Mouse (Mus musculus) C2C12 (cell line): Measurements from ENCODE around the gene Ap1b1. TPM values are rescaled to one million over a fixed set of nuclear protein-coding genes. Genes with fewer than 3 reads are reported as not detected.

Experiments used
- H3K27me3 ChIP-seq: one replicate; pipeline ENCODE4 v1.6.1; 2011; ENCODE audit not compliant: control insufficient read depth, insufficient read depth, insufficient read length
- H3K36me3 ChIP-seq: one replicate; pipeline ENCODE4 v1.6.1; 2011; ENCODE audit not compliant: control insufficient read depth, insufficient read depth
- H3K4me3 ChIP-seq: one replicate; pipeline ENCODE4 v1.5.1; 2011; ENCODE audit warnings: mild to moderate bottlenecking, control low read depth; ENCODE audit not compliant: poor library complexity, insufficient read depth, severe bottlenecking
- H3K79me2 ChIP-seq: one replicate; pipeline ENCODE4 v1.6.1; 2011; ENCODE audit not compliant: control insufficient read depth, insufficient read depth
- H3K79me3 ChIP-seq: one replicate; pipeline ENCODE4 v1.6.1; 2011; ENCODE audit warnings: low read depth, control low read depth
- H3ac ChIP-seq: one replicate; pipeline ENCODE3; 2011; ENCODE audit warnings: low read depth; ENCODE audit not compliant: control insufficient read depth, insufficient read length
- CEBPB ChIP-seq: IDR thresholded peaks from one replicate; pipeline ENCODE4 v1.6.1; 2011; ENCODE audit warnings: low read depth, mild to moderate bottlenecking, control low read depth, moderate library complexity
- CTCF ChIP-seq: IDR thresholded peaks from one replicate; pipeline ENCODE4 v1.5.1; 2011; ENCODE audit not compliant: control insufficient read depth, insufficient read depth, insufficient read length
- FOSL1 ChIP-seq: IDR thresholded peaks from one replicate; pipeline ENCODE4 v1.8.0; 2011; ENCODE audit warnings: mild to moderate bottlenecking, low read length; ENCODE audit not compliant: poor library complexity, insufficient read depth, severe bottlenecking
- MAX ChIP-seq: IDR thresholded peaks from one replicate; pipeline ENCODE4 v1.6.1; 2011; ENCODE audit warnings: mild to moderate bottlenecking, control low read depth
- MYOD1 ChIP-seq: IDR thresholded peaks from one replicate; pipeline ENCODE4 v1.6.1; 2011; ENCODE audit warnings: low read depth; ENCODE audit not compliant: control insufficient read depth, insufficient read length
- MYOG ChIP-seq: IDR thresholded peaks from one replicate; pipeline ENCODE4 v1.6.1; 2011; ENCODE audit not compliant: control insufficient read depth, insufficient read length; ENCODE audit errors: extremely low read depth
- USF1 ChIP-seq: IDR thresholded peaks from one replicate; pipeline ENCODE4 v1.6.1; 2011; ENCODE audit warnings: low read depth, mild to moderate bottlenecking, control low read depth, moderate library complexity
- polyA plus RNA-seq: library from polyadenylated mRNA; unstranded; fragments of >200 nt; fragmentation: generic; extraction: Trizol; gene quantifications from one replicate; pipeline ENCODE4 v1.2.1, GENCODE M21; 2012; ENCODE audit warnings: missing spikeins

Ap1b1 gene
- polyA plus RNA-seq, 1 experiment: 40.9 TPM

DNA sequence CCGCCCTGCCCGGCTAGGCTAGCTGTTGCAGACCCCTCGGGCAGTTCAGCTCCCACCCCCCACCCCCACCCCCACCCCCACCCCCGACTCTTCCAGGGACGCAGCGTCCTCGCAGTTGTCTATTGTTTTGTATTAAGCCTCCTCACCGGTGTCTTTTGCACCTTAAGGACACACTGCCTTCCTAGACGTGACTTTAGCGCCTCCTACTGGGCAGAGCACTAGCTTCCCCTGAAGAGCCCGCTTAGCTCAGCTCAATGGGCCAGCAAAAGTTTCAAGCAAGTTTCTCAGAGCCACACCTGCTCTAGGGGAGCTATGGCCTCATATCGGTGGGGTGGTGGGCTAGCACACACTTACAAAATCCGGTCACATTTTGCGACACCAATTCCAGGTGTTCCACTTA is 11.0 kb upstream of the Ap1b1 start:
- Histone ChIP-seq H3K27me3 (peaks cover 5% of the 10 kb centered on the region), H3K36me3 (no peaks in the 10 kb centered on the region), H3K4me3 (no peak overlapping the region), H3K79me2 (no peaks in the 10 kb centered on the region), H3K79me3 (no peaks in the 10 kb centered on the region), H3ac (no peak overlapping the region)
- TF ChIP-seq CEBPB (no peak), FOSL1 (no peak), CTCF (peak; percentile 51), USF1 (no peak), MAX (no peak)

- no peak for TF ChIP-seq CTCF
- no peak for TF ChIP-seq USF1
- no peak for TF ChIP-seq MYOD1
- no peak for TF ChIP-seq CEBPB
- TF ChIP-seq FOSL1: no peak
- TF ChIP-seq MAX: no peak
- TF ChIP-seq MYOG: no peak
- H3K79me2 ChIP-seq: peaks cover 12% of the 10 kb centered on the region
- no peaks in the 10 kb centered on the region for H3K27me3 ChIP-seq
- no peaks in the 10 kb centered on the region for H3K36me3 ChIP-seq
- peaks cover 6% of the 10 kb centered on the region for H3K79me3 ChIP-seq
- no peak overlapping the region for H3ac ChIP-seq
- no peak overlapping the region for H3K4me3 ChIP-seq
Measured at GRCm38 (mm10) chr11:4983010-4983409, 3.6 kb upstream of the Ap1b1 start.

DNA sequence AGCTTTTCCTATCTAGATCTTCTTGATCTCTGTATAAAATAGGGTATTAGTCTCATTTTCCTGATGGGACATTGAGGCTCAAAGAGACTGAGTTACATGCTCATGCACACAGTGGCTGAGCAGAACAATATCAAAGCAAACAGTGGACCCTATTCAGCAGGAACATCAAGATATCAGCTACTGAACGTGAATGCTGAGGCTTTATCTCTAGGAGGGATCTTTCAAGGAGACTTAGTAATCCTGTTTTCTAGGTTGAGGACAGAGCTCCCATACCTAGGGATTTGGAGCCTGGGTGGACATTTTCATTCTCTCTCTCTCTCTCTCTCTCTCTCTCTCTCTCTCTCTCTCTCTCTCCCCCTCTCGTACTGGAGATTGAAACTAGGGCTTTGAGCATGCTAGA is 3.1 kb upstream of the Ap1b1 start:
- H3ac ChIP-seq: no peak overlapping the region
- TF ChIP-seq CEBPB: no peak
- no peak for TF ChIP-seq MYOG
- TF ChIP-seq FOSL1: no peak
- TF ChIP-seq CTCF: no peak
- no peak for TF ChIP-seq MYOD1
- TF ChIP-seq USF1: no peak
- no peak for TF ChIP-seq MAX
- H3K27me3 ChIP-seq: no peaks in the 10 kb centered on the region
- peaks cover 17% of the 10 kb centered on the region for H3K79me2 ChIP-seq
- peaks cover 6% of the 10 kb centered on the region for H3K79me3 ChIP-seq
- H3K4me3 ChIP-seq: no peak overlapping the region
- no peaks in the 10 kb centered on the region for H3K36me3 ChIP-seq

DNA sequence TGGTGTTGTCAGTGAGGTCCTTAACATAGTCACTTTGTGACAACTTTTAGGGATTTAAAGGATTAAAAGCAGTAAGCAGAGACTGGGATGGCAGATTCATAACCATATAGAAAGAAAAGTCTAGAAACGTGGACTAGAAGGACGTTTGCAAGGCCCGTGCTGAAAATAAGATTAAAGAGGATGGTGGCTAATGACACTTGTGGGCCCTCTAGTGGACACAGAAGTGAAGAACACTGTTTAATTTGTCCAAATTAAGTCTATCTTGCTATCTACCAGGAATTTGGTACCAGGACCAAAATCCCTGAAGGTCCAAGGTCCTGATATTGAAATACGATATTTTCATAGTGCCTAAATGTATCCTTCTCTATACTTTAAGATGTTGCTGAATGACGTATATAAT is 2.4 kb upstream of the Ap1b1 start:
- peaks cover 17% of the 10 kb centered on the region for H3K79me2 ChIP-seq
- no peaks in the 10 kb centered on the region for H3K27me3 ChIP-seq
- peaks cover 6% of the 10 kb centered on the region for H3K79me3 ChIP-seq
- TF ChIP-seq MYOD1 (no peak), MYOG (no peak), FOSL1 (no peak), CTCF (no peak), USF1 (no peak), MAX (no peak), CEBPB (no peak)
- no peak overlapping the region for H3ac ChIP-seq
- no peaks in the 10 kb centered on the region for H3K36me3 ChIP-seq
- H3K4me3 ChIP-seq: no peak overlapping the region

- TF ChIP-seq CTCF: no peak
- TF ChIP-seq MAX: no peak
- TF ChIP-seq MYOG: no peak
- TF ChIP-seq FOSL1: no peak
- TF ChIP-seq MYOD1: no peak
- no peak for TF ChIP-seq CEBPB
- TF ChIP-seq USF1: no peak
- peaks cover 6% of the 10 kb centered on the region for H3K79me3 ChIP-seq
- no peak overlapping the region for H3K4me3 ChIP-seq
- no peaks in the 10 kb centered on the region for H3K36me3 ChIP-seq
- H3K27me3 ChIP-seq: no peaks in the 10 kb centered on the region
- H3K79me2 ChIP-seq: peaks cover 17% of the 10 kb centered on the region
- no peak overlapping the region for H3ac ChIP-seq
Measured at GRCm38 (mm10) chr11:4984799-4985198, 1.8 kb upstream of the Ap1b1 start.

DNA sequence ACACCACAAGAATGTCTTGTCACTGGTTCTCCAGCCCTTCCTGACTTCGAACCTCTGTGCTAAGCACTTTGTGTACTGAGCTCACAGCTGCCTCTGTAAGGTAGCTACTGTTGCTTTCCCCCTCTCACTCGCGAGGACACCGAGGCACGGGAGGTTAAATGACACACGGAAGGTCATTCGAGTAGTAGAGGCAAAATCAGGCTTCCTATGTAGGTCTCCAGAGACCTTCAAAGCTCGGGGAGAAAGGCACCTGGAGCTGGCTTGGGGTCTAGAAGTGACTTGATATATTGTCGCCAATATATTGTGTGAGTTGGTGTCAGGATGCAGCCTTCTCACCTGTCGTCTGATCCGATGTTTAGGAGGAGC is 846 bp downstream of the Ap1b1 start:
- Histone ChIP-seq H3K36me3 (peaks cover 8% of the 10 kb centered on the region), H3K4me3 (peak overlapping the region; percentile 84), H3K79me3 (peaks cover 10% of the 10 kb centered on the region), H3K79me2 (peaks cover 17% of the 10 kb centered on the region), H3K27me3 (no peaks in the 10 kb centered on the region), H3ac (peak overlapping the region; percentile 26)
- TF ChIP-seq USF1: no peak
